Mouse (Mus musculus) spleen, adult 2 months (tissue): ENCODE data around the gene Pitx2.

ENCODE experiments used
- CTCF ChIP-seq: fragments of 200-500 bp; IDR thresholded peaks from 2 replicates; pipeline ENCODE4 v1.5.1; 2011; ENCODE audit warnings: mild to moderate bottlenecking, inconsistent platforms; ENCODE audit not compliant: insufficient read depth, insufficient read length, insufficient replicate concordance; ENCODE audit errors: extremely low read depth
- POLR2A ChIP-seq: fragments of 200-500 bp; IDR thresholded peaks from 2 replicates; pipeline ENCODE4 v1.6.1; 2011; ENCODE audit warnings: low read depth, low read length, inconsistent platforms

DNA sequence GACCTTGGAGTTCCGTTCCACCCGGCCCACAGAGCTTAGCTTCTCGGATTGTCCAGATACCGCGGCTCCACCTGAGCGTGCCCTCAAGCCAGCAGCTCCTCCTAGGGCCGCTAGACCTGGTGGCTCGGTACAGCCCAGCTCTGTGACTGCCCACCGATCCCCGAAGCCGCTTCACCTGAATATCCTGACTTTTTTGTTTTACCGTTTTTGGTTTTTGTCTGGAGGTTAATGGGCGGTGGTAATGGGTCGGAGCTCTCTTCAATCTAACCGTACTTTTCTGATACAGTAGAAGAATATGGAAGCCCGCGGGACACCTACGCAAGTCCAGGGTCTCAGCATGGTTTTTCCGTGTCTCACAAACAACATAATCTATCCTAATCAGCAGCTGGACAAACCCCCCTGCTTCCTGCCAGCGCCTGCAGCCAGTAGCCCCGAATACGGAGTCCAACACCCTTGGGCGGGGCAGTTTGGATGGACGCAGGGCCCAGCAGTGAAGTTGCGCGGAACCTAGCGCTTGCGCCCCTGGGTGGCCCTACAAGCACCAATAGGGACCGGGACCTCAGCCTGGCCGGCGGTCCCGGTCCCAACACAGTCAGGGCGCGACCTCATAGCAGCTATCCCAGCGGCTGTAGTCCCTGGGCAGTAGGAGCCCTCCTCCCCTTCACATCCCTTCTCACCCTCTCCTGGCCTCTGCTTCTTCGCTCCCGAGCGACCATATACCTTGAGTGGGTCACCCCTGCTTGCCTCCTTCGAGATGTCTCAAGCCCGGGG lies 25.3 kb downstream of the Pitx2 start:
- TF ChIP-seq POLR2A (no peak), CTCF (no peak)
